Mouse (Mus musculus): ENCODE results near the gene Aacs. TPM values are rescaled to one million over a fixed set of nuclear protein-coding genes. Genes with fewer than 3 reads are reported as not detected.

The Aacs gene
- polyA plus RNA-seq, 1 experiment from 2014 or later = 103 TPM

DNA sequence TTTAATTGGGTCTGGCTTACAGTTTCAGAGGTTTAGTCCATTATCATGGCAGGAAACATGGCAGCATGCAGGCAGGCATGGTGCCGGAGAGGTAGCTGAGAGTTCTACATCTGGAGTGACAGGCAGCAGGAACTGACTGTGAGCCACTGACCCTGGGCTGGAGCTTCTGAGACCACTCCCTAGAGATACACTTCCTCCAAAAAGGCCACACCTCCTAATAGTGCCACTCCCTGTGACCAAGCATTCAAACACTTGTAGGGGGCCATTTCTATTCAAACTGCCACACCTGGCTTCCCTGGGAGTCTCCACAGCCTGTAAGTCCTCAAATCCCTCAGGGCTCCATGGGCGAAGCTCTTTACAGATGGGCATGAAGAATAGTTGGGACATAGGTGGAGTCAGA, 47.7 kb downstream of the Aacs start:
- WGBS = 88% methylated on average over 2 of the region's 2 CpGs
- ATAC-seq (ENCODE audit: low FRiP score) = no peak
- Histone ChIP-seq H3K36me3 (0 out of 2 replicates have a peak, but pooled peaks cover 5% of the 10 kb centered on the region), H3K27me3 (replicated peaks) (0 out of 2 replicates have a peak, but pooled peaks cover 4% of the 10 kb centered on the region), H3K4me2 (no peak overlapping the region), H3K27ac (replicated peaks) (no peak overlapping the region), H3K9ac (replicated peaks) (no peak overlapping the region), H3K4me1 (no peaks in the 10 kb centered on the region), H3K4me3 (replicated peaks) (no peak overlapping the region), H3K9me3 (replicated peaks) (0 out of 2 replicates have a peak, but pooled peaks cover 2% of the 10 kb centered on the region)

GRCm38 (mm10) chr5:125525516-125525915, 49.9 kb downstream of the Aacs start:
- Histone ChIP-seq H3K4me1 (peaks cover 5% of the 10 kb centered on the region; the same call in 1 of the 2 replicates), H3K4me2 (no peak overlapping the region), H3K27ac (replicated peaks) (no peak overlapping the region), H3K4me3 (replicated peaks) (no peak overlapping the region), H3K9me3 (replicated peaks) (0 out of 2 replicates have a peak, but pooled peaks cover 2% of the 10 kb centered on the region), H3K36me3 (no peaks in the 10 kb centered on the region), H3K27me3 (replicated peaks) (peaks cover 16% of the 10 kb centered on the region), H3K9ac (replicated peaks) (no peak overlapping the region)
- 62% methylated on average over 5 of the region's 5 CpGs for WGBS
- no peak for ATAC-seq (ENCODE audit: low FRiP score)

- WGBS = 78% methylated on average over 4 of the region's 4 CpGs
- no peak for ATAC-seq (ENCODE audit: low FRiP score)
- H3K9ac ChIP-seq (replicated peaks) = no peak overlapping the region
Measured at GRCm38 (mm10) chr5:125526464-125526863, 50.9 kb downstream of the Aacs start.

DNA sequence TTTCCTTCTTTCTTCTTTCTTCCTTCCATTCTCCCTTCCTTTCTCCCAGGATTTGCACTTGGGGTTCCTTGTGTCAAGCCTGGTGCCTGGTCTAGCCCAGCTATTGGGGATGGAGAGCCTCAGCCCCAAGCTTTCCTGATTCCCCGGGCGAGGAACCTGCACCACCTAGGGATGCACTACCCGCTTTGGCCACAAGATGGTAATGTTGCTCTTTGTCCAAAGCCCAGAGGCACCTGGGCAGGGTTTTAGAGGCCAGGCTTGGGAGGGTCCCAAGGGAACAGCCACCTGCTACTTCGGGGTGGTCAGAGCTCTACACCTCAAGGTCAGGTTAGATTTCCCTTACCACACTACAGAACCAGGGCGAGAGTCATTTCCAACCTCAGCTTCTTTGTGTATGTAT, 53.5 kb downstream of the Aacs start:
- no peak overlapping the region for H3K4me3 ChIP-seq (replicated peaks)
- no peaks in the 10 kb centered on the region for H3K36me3 ChIP-seq
- H3K4me1 ChIP-seq = peaks cover 30% of the 10 kb centered on the region
- H3K9ac ChIP-seq (replicated peaks) = no peak overlapping the region; the same call in 1 of the 2 replicates
- no peak overlapping the region for H3K4me2 ChIP-seq
- WGBS = 3% methylated on average over 5 of the region's 5 CpGs
- peaks cover 35% of the 10 kb centered on the region for H3K27me3 ChIP-seq (replicated peaks)
- H3K9me3 ChIP-seq (replicated peaks) = 0 out of 2 replicates have a peak, but pooled peaks cover 2% of the 10 kb centered on the region
- no peak for ATAC-seq (ENCODE audit: low FRiP score)
- H3K27ac ChIP-seq (replicated peaks) = no peak overlapping the region

More at GRCm38 (mm10) chr5:125526464-125526863, 50.9 kb downstream of the Aacs start:
- 0 out of 2 replicates have a peak, but pooled peaks cover 2% of the 10 kb centered on the region for H3K9me3 ChIP-seq (replicated peaks)
- H3K4me1 ChIP-seq = peaks cover 8% of the 10 kb centered on the region
- peaks cover 22% of the 10 kb centered on the region for H3K27me3 ChIP-seq (replicated peaks)
- H3K27ac ChIP-seq (replicated peaks) = no peak overlapping the region
- no peak overlapping the region for H3K4me2 ChIP-seq
- no peaks in the 10 kb centered on the region for H3K36me3 ChIP-seq
- H3K4me3 ChIP-seq (replicated peaks) = no peak overlapping the region

DNA sequence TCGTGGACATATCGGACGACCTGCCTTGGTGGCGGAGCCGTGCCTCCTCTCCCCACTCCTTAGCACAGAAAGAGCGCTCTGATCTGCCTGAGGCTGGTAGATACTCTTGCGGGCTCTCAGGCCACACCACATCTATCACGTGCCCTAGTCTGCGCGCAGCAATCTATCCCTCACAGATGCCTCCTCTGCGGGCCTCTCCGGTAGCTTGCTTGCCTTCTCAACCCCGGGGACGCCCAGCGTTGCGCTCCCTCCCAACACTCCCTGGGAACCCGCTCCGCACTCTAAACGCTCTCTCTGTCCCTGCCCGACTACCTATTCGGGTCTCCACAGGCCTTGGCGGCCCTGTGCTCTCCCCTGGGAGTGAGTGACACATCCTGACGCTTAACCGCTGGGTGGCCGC, 56.0 kb downstream of the Aacs start, which contains the start of gene Tmem132b:
TSS of gene Tmem132b (plus strand) at position 141 of the 400 bp plus-strand sequence.
- 0 out of 2 replicates have a peak, but pooled peaks have one; percentile 34 for ATAC-seq (ENCODE audit: low FRiP score)
- WGBS = under 1% methylated on average over 25 of the region's 25 CpGs
- peak within 1 kb of the TSS; percentile 96 for H3K4me2 ChIP-seq

DNA sequence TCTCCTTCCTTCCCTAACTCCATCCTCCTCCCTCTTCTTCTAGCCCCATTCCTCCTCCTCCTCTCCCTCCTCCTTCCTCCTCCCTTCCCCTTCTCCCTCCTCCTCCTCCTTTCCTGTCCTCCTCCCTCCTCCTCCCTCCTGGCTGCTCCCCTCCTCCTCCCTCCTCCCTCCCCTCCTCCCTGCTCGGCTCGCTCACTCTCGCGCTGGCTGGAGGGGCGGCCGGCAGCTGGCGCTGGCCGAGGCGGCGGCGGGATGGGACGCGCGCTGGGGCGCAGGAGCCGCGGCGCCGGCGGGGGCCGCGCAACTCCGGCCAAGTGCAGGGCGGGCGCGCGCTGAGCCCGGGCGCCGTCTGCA, 56.6 kb downstream of the Aacs start:
- 0% methylated on average over 30 of the region's 30 CpGs for WGBS
- peak; percentile 60; the same call in 1 of the 2 replicates for ATAC-seq (ENCODE audit: low FRiP score)
- H3K4me3 ChIP-seq (replicated peaks) = peak overlapping the region; percentile 63
- H3K36me3 ChIP-seq = no peaks in the 10 kb centered on the region
- H3K9ac ChIP-seq (replicated peaks) = peak overlapping the region; percentile 73
- peaks cover 55% of the 10 kb centered on the region for H3K27me3 ChIP-seq (replicated peaks)
- no peaks in the 10 kb centered on the region for H3K9me3 ChIP-seq (replicated peaks)
- peak overlapping the region; percentile 96 for H3K4me2 ChIP-seq
- peaks cover 41% of the 10 kb centered on the region for H3K4me1 ChIP-seq
- peak overlapping the region; percentile 76 for H3K27ac ChIP-seq (replicated peaks)

More for the DNA sequence above, 56.0 kb downstream of the Aacs start, which contains the start of gene Tmem132b:
- Histone ChIP-seq H3K9me3 (replicated peaks) (no peaks in the 10 kb centered on the region), H3K27me3 (replicated peaks) (peaks cover 55% of the 10 kb centered on the region), H3K4me1 (peaks cover 41% of the 10 kb centered on the region), H3K36me3 (no peaks in the 10 kb centered on the region), H3K9ac (replicated peaks) (peak within 1 kb of the TSS; percentile 73), H3K4me3 (replicated peaks) (peak within 1 kb of the TSS; percentile 63), H3K27ac (replicated peaks) (peak within 1 kb of the TSS; percentile 76)

GRCm38 (mm10) chr5:125532545-125533224, 57.1 kb downstream of the Aacs start:
- no peak; the same call in 1 of the 2 replicates for ATAC-seq (ENCODE audit: low FRiP score)
- WGBS = under 1% methylated on average over 59 of the region's 64 CpGs

DNA sequence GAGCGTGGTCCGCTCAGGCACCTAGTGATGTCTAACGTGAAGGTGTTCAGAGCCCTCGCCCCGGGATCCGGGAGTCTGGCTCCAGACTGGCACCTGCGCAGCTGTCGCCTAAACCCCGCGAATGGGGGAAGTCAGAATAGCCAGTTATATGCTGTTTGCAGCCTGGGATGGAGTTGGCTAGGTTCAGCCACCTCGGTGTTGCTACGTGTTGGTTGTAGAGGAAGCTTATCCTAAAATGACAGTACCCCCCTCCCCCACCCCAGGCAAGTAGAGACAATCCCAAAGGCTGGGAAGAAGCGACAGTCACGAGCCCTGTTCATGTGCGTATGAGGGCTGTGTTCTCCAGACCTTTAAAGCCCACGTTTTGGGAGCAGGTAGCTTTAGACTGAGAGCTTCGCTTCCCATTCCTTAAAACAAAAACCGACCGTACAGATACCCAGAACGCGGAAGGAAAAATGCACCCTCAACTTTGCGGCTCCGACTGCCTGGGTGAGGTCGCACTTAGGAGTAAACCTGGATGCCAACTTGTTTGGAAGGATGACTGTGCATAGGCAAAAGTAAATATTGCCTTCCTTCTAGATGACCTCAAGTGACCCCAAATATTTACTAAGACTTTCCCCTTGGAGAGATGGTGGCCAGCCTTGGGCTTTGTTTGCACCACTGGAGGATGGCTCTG, 57.7 kb downstream of the Aacs start:
- H3K4me2 ChIP-seq = peak overlapping the region; percentile 96
- peak overlapping the region; percentile 73 for H3K9ac ChIP-seq (replicated peaks)
- peak overlapping the region; percentile 63 for H3K4me3 ChIP-seq (replicated peaks)
- H3K27me3 ChIP-seq (replicated peaks) = peaks cover 51% of the 10 kb centered on the region
- peaks cover 41% of the 10 kb centered on the region for H3K4me1 ChIP-seq
- ATAC-seq (ENCODE audit: low FRiP score) = 0 out of 2 replicates have a peak, but pooled peaks have one; percentile 18
- peak overlapping the region; percentile 76 for H3K27ac ChIP-seq (replicated peaks)
- H3K36me3 ChIP-seq = no peaks in the 10 kb centered on the region
- no peaks in the 10 kb centered on the region for H3K9me3 ChIP-seq (replicated peaks)
- WGBS = under 1% methylated on average over 24 of the region's 24 CpGs

More at GRCm38 (mm10) chr5:125532545-125533224, 57.1 kb downstream of the Aacs start:
- H3K9ac ChIP-seq (replicated peaks) = peak overlapping the region; percentile 73
- H3K36me3 ChIP-seq = no peaks in the 10 kb centered on the region
- peak overlapping the region; percentile 96 for H3K4me2 ChIP-seq
- peaks cover 41% of the 10 kb centered on the region for H3K4me1 ChIP-seq
- H3K9me3 ChIP-seq (replicated peaks) = no peaks in the 10 kb centered on the region
- H3K27me3 ChIP-seq (replicated peaks) = peaks cover 55% of the 10 kb centered on the region
- peak overlapping the region; percentile 76 for H3K27ac ChIP-seq (replicated peaks)
- peak overlapping the region; percentile 63 for H3K4me3 ChIP-seq (replicated peaks)

GRCm38 (mm10) chr5:125534168-125534610, 58.6 kb downstream of the Aacs start:
- H3K9me3 ChIP-seq (replicated peaks) = no peaks in the 10 kb centered on the region
- 11% methylated on average over 7 of the region's 7 CpGs for WGBS
- H3K4me1 ChIP-seq = peaks cover 37% of the 10 kb centered on the region
- peak overlapping the region; percentile 73 for H3K9ac ChIP-seq (replicated peaks)
- H3K27ac ChIP-seq (replicated peaks) = peak overlapping the region; percentile 76
- peak overlapping the region; percentile 96 for H3K4me2 ChIP-seq
- peak overlapping the region; percentile 63 for H3K4me3 ChIP-seq (replicated peaks)
- ATAC-seq (ENCODE audit: low FRiP score) = no peak
- H3K36me3 ChIP-seq = no peaks in the 10 kb centered on the region
- H3K27me3 ChIP-seq (replicated peaks) = peaks cover 46% of the 10 kb centered on the region

- peak; percentile 69; the same call in 1 of the 2 replicates for ATAC-seq (ENCODE audit: low FRiP score)
- Histone ChIP-seq H3K36me3 (no peaks in the 10 kb centered on the region), H3K27me3 (replicated peaks) (peaks cover 43% of the 10 kb centered on the region), H3K9me3 (replicated peaks) (no peaks in the 10 kb centered on the region), H3K4me2 (peak overlapping the region; percentile 96), H3K4me3 (replicated peaks) (peak overlapping the region; percentile 63), H3K4me1 (peaks cover 36% of the 10 kb centered on the region), H3K27ac (replicated peaks) (peak overlapping the region; percentile 76), H3K9ac (replicated peaks) (peak overlapping the region; percentile 73)
- WGBS = under 1% methylated on average over 26 of the region's 26 CpGs
Measured at GRCm38 (mm10) chr5:125534611-125535324, 59.2 kb downstream of the Aacs start.

DNA sequence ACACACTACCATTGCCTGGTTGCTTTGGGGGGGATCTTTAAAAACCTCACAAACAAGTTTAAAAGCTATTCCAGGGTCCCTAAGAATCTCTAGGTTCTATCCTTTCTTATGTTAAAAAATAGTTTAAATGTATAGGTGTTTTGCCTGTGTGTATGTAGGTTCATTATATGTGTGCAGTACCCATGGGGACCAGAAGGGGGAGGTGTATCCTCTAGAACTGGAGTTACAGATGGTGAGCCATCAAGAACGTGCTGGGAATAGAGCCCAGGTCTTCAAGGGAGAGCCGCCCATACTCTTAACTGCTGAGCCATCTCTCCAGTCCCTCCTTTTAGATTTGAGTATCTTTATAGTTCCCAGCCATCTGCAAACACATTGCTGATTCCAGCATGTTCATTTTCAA, 69.5 kb downstream of the Aacs start:
- no peak overlapping the region for H3K4me2 ChIP-seq
- ATAC-seq (ENCODE audit: low FRiP score) = no peak
- no peak overlapping the region for H3K4me3 ChIP-seq (replicated peaks)
- no peaks in the 10 kb centered on the region for H3K9me3 ChIP-seq (replicated peaks)
- 0 out of 2 replicates have a peak, but pooled peaks cover 3% of the 10 kb centered on the region for H3K27me3 ChIP-seq (replicated peaks)
- H3K36me3 ChIP-seq = no peaks in the 10 kb centered on the region
- H3K27ac ChIP-seq (replicated peaks) = no peak overlapping the region
- WGBS = 93% methylated on average over 2 of the region's 2 CpGs
- H3K9ac ChIP-seq (replicated peaks) = no peak overlapping the region
- peaks cover 8% of the 10 kb centered on the region for H3K4me1 ChIP-seq
